Mouse (Mus musculus) natural killer cell, adult 2 months (primary cell): ENCODE results near the gene Tom1l2.

Experiments
- DNase-seq, 2 experiments: peaks; one replicate each; pipeline ENCODE4 v3.0.0; 2022; ENCODE audit warnings: low spot score in 2 of 2

The Tom1l2 gene

GRCm38 (mm10) chr11:60182116-60182670 lies 170.5 kb downstream of the Tom1l2 start:
- DNase-seq: no peak

DNA sequence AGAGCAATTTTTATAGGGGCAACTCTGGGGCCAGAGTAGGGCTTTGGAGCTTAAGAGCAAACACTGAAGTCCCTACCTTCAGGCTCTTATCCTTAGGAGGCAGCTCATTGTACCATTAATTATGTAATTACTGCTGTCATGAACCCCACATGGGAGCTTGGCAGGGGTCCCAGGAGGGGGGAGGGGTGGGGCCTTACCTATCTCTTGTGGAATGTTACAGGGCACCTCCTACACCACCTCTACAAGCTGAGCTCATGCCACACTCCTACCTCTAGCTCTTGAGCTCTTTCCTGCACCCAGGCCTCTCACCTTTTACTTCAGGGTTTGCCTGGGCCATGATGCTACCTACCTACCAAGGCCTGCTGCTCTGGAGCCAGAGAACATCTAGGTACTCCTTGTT lies 174.2 kb downstream of the Tom1l2 start:
- DNase-seq: no peak

DNA sequence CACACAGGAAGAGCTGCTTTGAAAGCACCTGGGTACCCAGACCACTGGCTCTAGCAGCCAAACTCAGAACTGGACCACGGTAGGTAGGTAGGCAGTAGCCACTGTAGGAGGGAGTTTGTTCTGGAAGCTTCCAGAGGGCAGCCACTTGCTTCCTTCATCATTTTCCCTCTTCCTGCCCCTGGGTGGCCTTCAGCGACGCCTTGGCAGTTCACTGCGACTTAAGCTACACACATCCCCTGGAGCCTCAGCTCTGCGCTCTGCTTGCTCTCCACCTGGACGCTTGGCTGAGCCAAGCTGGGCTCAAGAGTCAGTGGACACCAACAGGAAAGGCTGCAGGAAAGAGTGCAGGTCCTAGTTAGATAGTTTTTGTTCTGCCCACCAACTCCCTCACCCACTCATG lies 174.7 kb downstream of the Tom1l2 start:
- no peak for DNase-seq

GRCm38 (mm10) chr11:60176975-60177657 lies 175.6 kb downstream of the Tom1l2 start:
- peak in 1 of 2 experiments; percentile 29 for DNase-seq
